Mouse (Mus musculus): ENCODE measurements around the gene Spag9. TPM values are rescaled to one million over a fixed set of nuclear protein-coding genes. Genes with fewer than 3 reads are reported as not detected.
A peak's percentile ranks its signal among the peaks of the same experiment; 100 is the strongest.

The Spag9 gene
- total RNA-seq (2021) (100 to 1,000 TPM; 131 to 155 TPM), polyA plus RNA-seq (2012; rRNA removed) (23.9 and 40.7 TPM in 2 replicates)
- long read RNA-seq, full-length matches to known transcripts, result 2 of 22 reads
- long read RNA-seq, partial matches to known transcripts, result 9 of 22 reads
- long read RNA-seq, other reads (novel, unspliced or antisense), result 11 of 22 reads

DNA sequence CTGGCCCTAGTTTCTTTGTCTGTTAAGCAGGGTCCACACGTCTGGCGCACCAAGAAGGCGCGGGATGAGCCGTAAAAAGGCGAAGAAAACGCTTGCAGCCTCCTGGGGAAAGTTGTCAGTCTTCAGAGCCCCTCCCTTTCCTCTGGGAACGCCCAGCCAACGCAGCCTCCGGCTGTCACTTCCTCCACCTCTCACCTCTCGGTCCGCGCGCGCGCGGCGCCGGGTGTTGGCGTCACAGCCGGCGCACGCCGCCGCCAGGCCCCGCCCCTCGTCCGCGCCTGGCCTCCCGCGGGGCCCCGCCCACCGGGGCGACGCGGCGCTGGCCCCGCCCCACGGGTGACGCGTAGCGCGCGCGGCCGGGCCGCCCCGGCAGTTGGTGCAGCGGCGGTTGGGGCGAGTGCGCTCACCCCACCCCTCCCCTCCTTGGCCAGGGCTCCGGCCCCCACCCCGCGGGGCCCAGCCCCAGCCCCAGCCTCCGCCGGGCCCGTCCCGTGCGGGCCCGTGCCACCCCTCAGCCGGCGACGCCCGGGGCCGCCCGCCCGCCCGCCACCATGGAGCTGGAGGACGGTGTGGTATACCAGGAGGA, at the start of gene Spag9:
Spag9 (plus strand) TSS at position 372 of the 586 bp plus-strand sequence.
- Histone ChIP-seq H3K4me3 (peak within 1 kb of the TSS; percentile 92), H3K27me3 (ENCODE audit: control insufficient read depth, insufficient read depth, low read length) (no peaks in the 10 kb centered on the region), H3K4me1 (ENCODE audit: control insufficient read depth, insufficient read depth, low read length) (peaks cover 13% of the 10 kb centered on the region), H3K36me3 (ENCODE audit: control insufficient read depth, insufficient read depth, low read length) (peaks cover 26% of the 10 kb centered on the region), H3K79me2 (replicated peaks; ENCODE audit: control insufficient read depth, insufficient read depth, low read length) (peaks cover 6% of the 10 kb centered on the region), H3K9ac (ENCODE audit: low read depth, low read length) (peak within 1 kb of the TSS; percentile 99), H3K27ac (peak within 1 kb of the TSS; percentile 98)
- intact Hi-C loops (cut with DNase I), result loop anchor here (1.0 to 5.0 kb wide), 4 partner anchors 28 to 77 kb away; partner anchors contain the start of genes Gm20390, Nme1 and Nme2
- WGBS, result 2% methylated on average over 61 of the region's 70 CpGs
- TF ChIP-seq EP300 (IDR thresholded peaks at IDR 0.05; ENCODE audit: insufficient read depth, low read depth, low read length), result peak; percentile 86
- TF ChIP-seq POLR2A (IDR thresholded peaks at IDR 0.05; ENCODE audit: insufficient read depth, low read depth, low read length), result peak; percentile 97
- no peak for TF ChIP-seq CTCF (IDR thresholded peaks at IDR 0.05)
- peak; percentile 96 for DNase-seq

DNA sequence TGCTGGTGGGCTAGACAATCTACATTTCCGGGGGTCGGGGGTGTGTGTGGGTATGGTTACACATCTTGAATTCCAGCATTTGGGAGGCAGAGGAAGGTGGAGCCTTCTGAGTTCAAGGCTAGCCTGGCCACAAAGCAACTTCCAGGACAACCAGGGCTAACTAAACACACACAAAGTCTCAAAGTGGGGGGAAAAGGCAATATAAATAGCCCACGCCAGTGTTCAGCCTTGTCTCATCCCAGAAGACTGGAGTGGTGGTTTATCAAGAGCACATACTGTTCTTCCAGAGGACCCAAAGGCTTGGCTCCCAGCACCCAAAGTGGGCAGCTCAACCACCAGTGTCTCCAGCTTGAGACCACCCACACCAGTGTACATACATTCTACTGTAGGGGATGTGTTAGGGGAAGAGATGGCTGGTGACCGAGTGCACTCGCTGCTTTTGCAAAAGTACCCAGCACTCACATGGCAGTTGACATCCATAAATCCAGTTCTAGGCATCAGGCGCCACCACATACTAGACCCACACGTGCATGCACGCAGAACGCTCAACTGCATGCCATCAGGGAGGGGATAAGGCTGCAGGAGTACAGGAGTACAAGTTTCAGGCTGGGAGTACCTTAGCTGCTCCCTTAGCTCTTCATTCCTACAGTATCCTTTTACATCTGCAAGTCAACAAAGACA, 46.9 kb upstream of the Spag9 start:
- Histone ChIP-seq H3K4me1 (ENCODE audit: control insufficient read depth, insufficient read depth, low read length) (peaks cover 1% of the 10 kb centered on the region; the same call in 1 of the 2 replicates), H3K79me2 (replicated peaks; ENCODE audit: control insufficient read depth, insufficient read depth, low read length) (no peaks in the 10 kb centered on the region), H3K36me3 (ENCODE audit: control insufficient read depth, insufficient read depth, low read length) (peaks cover 9% of the 10 kb centered on the region), H3K4me3 (no peak overlapping the region), H3K27me3 (ENCODE audit: control insufficient read depth, insufficient read depth, low read length) (no peaks in the 10 kb centered on the region), H3K9ac (ENCODE audit: low read depth, low read length) (no peak overlapping the region), H3K27ac (no peak overlapping the region)
- no peak for TF ChIP-seq CTCF (IDR thresholded peaks at IDR 0.05)
- no peak for TF ChIP-seq EP300 (IDR thresholded peaks at IDR 0.05; ENCODE audit: insufficient read depth, low read depth, low read length)
- TF ChIP-seq POLR2A (IDR thresholded peaks at IDR 0.05; ENCODE audit: insufficient read depth, low read depth, low read length), result no peak; the same call in 1 of the 2 replicates
- no peak for DNase-seq
- intact Hi-C loops (cut with DNase I), result no loop called here
- WGBS, result 87% methylated on average over 9 of the region's 9 CpGs

DNA sequence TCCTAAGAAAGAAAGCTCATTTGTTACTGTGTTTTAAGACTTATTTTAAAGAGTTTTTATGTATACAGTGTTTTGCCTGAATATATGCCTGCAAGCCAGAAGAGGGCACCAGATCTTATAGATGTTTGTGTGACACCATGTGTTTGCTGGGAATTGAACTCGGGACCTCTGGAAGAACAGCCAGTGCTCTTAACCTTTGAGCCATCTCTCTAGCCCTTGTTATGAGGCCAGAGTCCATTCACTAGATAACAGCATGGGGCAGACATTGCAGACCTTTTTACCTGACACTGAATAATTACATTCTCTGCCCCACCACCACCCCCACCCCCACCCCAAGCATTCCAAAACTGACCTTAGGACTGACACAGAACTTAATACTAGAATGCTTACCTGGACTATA, 45.8 kb upstream of the Spag9 start:
- H3K27ac ChIP-seq, result no peak overlapping the region
- no peaks in the 10 kb centered on the region for H3K79me2 ChIP-seq (replicated peaks; ENCODE audit: control insufficient read depth, insufficient read depth, low read length)
- peaks cover 4% of the 10 kb centered on the region for H3K4me1 ChIP-seq (ENCODE audit: control insufficient read depth, insufficient read depth, low read length)
- H3K36me3 ChIP-seq (ENCODE audit: control insufficient read depth, insufficient read depth, low read length), result peaks cover 9% of the 10 kb centered on the region
- no peak for TF ChIP-seq EP300 (IDR thresholded peaks at IDR 0.05; ENCODE audit: insufficient read depth, low read depth, low read length)
- TF ChIP-seq CTCF (IDR thresholded peaks at IDR 0.05), result peak; percentile 23; the same call in 1 of the 2 replicates
- no peak for TF ChIP-seq POLR2A (IDR thresholded peaks at IDR 0.05; ENCODE audit: insufficient read depth, low read depth, low read length)
- intact Hi-C loops (cut with DNase I), result no loop called here
- no peaks in the 10 kb centered on the region for H3K27me3 ChIP-seq (ENCODE audit: control insufficient read depth, insufficient read depth, low read length)
- WGBS, result 83% methylated on average over 1 of the region's 1 CpGs
- DNase-seq, result no peak
- H3K4me3 ChIP-seq, result no peak overlapping the region
- H3K9ac ChIP-seq (ENCODE audit: low read depth, low read length), result no peak overlapping the region

DNA sequence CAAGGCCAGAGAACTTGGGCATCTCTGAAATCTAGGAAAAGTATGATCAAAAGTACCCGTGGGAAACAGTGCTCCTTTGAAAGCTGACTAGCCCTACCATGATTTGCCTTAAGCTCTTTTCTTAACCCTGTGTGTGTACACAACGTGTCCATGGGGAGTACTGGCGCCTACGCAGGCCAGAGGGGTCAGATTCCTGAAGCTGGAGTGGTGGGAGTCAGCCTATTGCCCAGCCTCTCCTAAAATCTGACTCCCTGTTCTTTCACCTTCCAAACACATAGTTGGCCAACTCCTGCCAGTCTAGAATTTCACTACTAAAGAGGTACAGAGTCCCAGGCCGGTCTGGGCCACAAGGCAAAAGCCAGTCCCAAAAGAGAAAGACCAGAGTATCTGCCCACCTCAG, 43.5 kb upstream of the Spag9 start:
- WGBS, result 73% methylated on average over 5 of the region's 5 CpGs
- H3K27me3 ChIP-seq (ENCODE audit: control insufficient read depth, insufficient read depth, low read length), result no peaks in the 10 kb centered on the region

DNA sequence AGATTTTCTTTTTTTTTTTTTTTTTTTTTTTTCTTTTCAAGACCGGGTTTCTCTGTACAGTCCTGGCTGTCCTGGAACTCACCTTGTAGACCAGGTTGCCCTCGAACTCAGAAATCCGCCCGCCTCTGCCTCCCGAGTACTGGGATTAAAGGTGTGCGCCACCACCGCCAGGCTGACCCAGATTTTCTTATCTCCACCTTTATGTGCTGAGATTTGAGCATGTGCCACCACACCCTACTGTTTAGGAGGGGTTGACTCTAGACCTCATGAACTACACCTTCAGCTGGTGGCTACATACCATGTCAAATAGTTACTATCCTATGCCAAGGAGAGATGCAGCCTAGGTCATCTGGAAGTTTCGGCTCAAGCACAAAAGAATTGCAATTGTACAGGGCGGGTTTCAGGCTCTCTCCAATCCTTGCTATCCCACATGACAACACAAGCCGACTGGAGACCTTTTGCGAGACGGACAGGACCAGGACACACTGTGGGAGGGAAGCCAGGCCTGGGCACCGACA, 41.1 kb upstream of the Spag9 start:
- Histone ChIP-seq H3K27ac (peak overlapping the region; percentile 81), H3K4me3 (peak overlapping the region; percentile 72), H3K4me1 (ENCODE audit: control insufficient read depth, insufficient read depth, low read length) (peaks cover 10% of the 10 kb centered on the region), H3K9ac (ENCODE audit: low read depth, low read length) (peak overlapping the region; percentile 81), H3K79me2 (replicated peaks; ENCODE audit: control insufficient read depth, insufficient read depth, low read length) (no peaks in the 10 kb centered on the region), H3K36me3 (ENCODE audit: control insufficient read depth, insufficient read depth, low read length) (peaks cover 9% of the 10 kb centered on the region; the same call in 1 of the 2 replicates), H3K27me3 (ENCODE audit: control insufficient read depth, insufficient read depth, low read length) (no peaks in the 10 kb centered on the region)
- DNase-seq, result no peak
- WGBS, result 30% methylated on average over 13 of the region's 13 CpGs
- TF ChIP-seq EP300 (IDR thresholded peaks at IDR 0.05; ENCODE audit: insufficient read depth, low read depth, low read length), result no peak; the same call in 1 of the 2 replicates
- no peak for TF ChIP-seq POLR2A (IDR thresholded peaks at IDR 0.05; ENCODE audit: insufficient read depth, low read depth, low read length)
- intact Hi-C loops (cut with DNase I), result loop anchor here (5.0 kb wide), 2 partner anchors 43 to 67 kb away; partner anchors contain the start of genes Mbtd1, Spag9 and Utp18

More for the DNA sequence above, 43.5 kb upstream of the Spag9 start:
- no peaks in the 10 kb centered on the region for H3K79me2 ChIP-seq (replicated peaks; ENCODE audit: control insufficient read depth, insufficient read depth, low read length)
- intact Hi-C loops (cut with DNase I), result no loop called here
- no peak overlapping the region for H3K4me3 ChIP-seq
- TF ChIP-seq EP300 (IDR thresholded peaks at IDR 0.05; ENCODE audit: insufficient read depth, low read depth, low read length) (no peak), POLR2A (IDR thresholded peaks at IDR 0.05; ENCODE audit: insufficient read depth, low read depth, low read length) (no peak), CTCF (IDR thresholded peaks at IDR 0.05) (no peak)
- H3K36me3 ChIP-seq (ENCODE audit: control insufficient read depth, insufficient read depth, low read length), result peaks cover 9% of the 10 kb centered on the region
- no peak overlapping the region for H3K9ac ChIP-seq (ENCODE audit: low read depth, low read length)
- no peak overlapping the region for H3K27ac ChIP-seq
- H3K4me1 ChIP-seq (ENCODE audit: control insufficient read depth, insufficient read depth, low read length), result peaks cover 10% of the 10 kb centered on the region
- DNase-seq, result no peak

Measured in heart, adult 2 months (tissue).